Mouse (Mus musculus): ENCODE measurements at regions not wholly inside any gene's neighbourhood (a gene's known extent, or its start where the extent isn't known, plus 50 kb on each side); places are given as distances from the start of the nearest gene placed in this dataset.

DNA sequence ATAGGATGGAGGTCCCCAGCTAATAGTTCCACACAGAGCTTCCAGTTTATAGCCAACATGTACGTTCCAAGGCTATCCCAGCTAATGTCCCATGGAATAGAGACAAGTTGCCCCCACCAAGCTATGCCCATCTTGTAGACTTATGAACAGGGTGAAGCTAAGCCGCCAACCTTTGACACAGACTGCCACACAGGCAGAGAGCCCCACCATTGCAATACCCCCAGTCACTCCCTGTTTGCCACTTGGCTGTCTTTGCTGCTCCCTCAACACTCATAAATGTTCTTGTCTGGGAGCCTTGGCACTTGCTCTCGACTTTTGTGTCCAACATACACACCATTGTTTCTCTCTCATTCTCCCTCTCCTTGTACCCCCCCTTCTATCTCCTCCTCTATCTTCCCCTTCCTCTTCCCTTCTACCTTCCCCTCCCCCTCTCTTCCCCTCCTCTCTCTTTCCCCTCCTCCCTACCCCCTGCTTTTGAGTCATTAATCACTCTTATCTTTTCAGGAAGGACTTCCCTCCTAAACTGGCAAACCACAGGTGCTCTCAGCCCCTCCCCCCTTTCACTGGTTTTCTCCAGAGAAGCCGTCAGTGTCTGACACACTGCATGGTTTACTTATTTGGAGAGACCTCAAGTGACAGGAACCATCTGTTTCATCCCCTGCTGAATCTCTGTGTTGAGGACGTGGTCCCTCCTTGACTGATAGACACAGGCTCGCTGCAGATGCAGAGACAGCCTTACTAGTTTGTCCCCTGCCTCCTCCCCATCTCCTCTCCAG, 148.2 kb downstream of the Kdr start:
- DNase-seq (ENCODE audit: low read depth, low spot score): no peak

GRCm38 (mm10) chr5:75828332-75828731, 149.9 kb downstream of the Kdr start:
- no peak for DNase-seq (ENCODE audit: low read depth, low spot score)

DNA sequence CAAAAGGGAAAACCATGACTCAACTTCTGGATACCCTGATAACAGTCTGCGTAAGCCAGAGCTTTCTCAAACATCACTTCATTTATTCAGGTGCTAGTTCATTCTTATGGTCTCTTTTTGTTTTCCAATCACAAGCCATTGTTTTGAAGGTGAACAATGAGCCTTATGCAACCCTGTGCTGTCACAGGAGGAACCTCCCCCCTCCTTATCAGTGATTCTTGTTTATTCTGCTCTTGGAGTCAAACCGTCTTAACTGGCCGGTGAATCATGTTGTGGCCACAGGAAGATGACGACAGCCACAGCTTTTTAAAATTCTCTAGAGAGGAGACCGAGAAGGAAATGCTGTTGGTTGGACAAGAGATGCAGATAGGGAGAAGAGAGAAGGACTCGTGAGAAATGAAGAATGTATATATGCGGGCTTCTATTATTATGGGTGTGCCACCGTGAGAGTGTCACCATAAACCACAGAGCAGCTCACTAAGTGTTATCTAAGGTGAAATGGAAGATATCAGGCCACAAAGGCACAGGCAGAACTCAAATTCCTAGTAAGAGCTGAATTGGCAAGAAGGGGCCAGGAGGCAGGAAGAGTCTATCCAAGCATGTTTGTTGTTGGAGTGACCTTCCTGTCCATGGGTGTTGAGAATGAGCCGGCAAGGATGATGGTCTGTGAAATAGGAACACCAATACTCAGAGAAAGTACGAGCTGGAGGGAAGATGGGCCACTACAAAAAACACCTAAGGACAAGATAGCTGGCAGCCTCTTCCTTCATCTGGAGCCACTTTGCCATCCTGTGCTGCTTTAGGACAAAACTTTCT, 151.8 kb downstream of the Kdr start:
- DNase-seq (ENCODE audit: low read depth, low spot score): no peak

DNA sequence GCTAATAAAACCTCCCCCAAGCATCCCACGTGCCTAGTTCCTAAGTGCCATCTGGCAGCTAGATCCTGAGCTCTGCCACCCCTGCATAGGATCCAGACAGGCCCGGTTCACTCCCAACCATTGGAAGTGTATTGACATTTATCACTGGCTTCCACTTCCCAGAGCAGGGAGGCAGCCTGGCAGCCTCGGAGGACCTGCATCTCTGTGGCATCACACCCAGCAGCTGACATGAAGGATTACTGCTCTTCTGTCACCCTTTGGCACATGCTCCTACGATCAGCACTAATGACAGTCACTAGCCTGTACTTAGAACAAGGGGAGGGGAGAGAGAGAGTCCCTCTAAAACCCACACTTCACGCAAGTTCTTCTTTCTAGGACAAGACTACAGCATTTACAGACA, 152.7 kb downstream of the Kdr start:
- DNase-seq (ENCODE audit: low read depth, low spot score): no peak

DNA sequence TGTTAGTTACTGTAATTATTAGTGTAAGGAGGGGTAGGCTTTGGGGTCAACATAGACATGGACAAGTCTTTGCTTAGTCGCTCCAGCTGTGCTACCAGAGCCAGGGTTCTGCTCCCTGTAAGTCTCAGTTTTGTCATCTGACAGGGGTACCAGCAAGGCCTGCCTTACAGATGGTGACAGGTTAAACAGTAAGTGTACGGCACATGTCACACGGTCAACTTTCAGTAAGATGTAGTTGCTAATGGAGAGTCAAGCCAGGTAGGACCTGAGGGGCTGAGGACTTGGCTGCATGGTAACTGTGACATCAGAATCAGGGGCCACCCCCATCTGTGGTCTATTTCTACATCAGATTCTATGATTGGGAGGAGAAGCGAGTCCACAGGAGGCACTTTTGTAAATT, 153.6 kb downstream of the Kdr start:
- DNase-seq (ENCODE audit: low read depth, low spot score): no peak

GRCm38 (mm10) chr5:75823646-75824045, 154.6 kb downstream of the Kdr start:
- DNase-seq (ENCODE audit: low read depth, low spot score): no peak

DNA sequence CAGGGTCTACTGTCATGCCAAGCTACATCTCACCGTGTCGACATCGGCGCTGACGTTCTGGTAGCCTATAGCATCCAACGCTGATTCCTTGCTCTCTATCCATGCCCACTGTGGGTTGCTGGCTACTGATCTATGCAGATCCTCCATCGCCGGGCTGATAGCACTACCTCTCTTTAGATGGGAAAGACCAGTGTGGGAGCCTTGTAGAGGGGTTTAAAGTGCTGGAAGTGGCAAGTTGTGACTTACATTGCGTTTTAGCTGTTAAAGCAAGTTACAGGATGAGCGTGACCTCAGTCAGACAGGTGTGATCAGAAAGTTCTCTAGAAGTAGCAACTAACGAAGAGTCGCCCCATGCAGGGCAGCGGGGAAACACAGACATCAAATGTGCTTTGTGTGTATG, 160.9 kb downstream of the Kdr start:
- no peak for DNase-seq (ENCODE audit: low read depth, low spot score)

GRCm38 (mm10) chr5:75814393-75814984, 163.8 kb downstream of the Kdr start:
- DNase-seq (ENCODE audit: low read depth, low spot score): no peak

GRCm38 (mm10) chr5:75812686-75813085, 165.6 kb downstream of the Kdr start:
- no peak for DNase-seq (ENCODE audit: low read depth, low spot score)

DNA sequence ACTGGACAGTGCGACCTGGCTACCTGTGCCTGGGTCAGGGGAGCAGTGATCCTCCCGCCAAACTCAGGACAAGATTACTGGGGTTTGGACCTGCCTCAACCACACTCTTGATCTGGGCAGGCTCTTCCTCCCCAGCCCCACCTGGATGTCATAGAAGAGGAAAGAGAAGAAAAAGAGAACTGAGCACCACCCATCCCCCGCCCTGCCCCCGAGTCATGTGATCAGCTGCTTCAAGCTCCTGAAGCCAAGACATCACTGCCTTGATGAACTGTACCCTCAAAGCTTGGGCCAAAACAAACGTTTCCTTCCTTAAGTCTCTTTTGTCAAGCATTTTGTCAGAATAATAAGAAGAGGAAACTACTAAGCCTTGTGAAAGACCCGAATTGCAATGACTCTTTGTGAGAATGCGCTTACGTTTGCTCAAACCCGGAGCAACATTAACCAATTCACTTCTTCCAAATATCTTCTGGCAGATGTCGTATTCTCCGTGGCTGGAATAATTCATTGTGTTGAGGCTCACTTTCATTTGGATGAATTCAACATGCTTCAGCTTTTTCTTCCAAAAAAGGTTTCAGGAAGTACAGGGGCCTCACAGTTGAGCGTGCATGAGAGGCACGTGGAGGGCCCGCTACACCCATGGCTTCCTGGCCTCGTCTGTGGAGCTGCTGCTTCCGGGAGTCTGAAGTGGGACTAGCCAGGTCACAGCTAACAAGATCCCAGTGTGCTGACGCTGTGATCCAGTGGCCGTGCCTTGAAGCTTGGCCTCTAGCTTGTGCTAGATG, 169.5 kb downstream of the Kdr start:
- DNase-seq (ENCODE audit: low read depth, low spot score): no peak

DNA sequence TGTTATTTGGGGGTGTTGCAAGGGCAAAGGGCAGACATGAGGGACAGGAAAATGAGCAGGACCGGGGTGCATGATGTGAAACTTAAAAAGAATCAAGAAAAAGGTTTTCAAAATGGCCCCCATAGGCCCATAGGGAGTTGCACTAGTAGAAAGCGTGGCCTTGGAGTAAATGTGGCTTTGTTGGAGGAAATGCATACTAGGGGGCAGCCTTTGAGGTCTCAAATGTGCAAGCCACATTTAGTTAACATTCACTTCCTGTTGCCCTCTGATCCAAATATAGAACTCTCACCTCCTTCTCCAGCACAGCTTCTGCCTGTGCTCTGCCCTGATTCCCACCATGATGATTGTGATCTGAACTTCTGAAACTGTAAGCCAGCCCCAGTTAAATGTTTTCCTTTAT, 173.2 kb downstream of the Kdr start:
- no peak for DNase-seq (ENCODE audit: low read depth, low spot score)

GRCm38 (mm10) chr5:75804340-75804739, 173.9 kb downstream of the Kdr start:
- no peak for DNase-seq (ENCODE audit: low read depth, low spot score)

GRCm38 (mm10) chr5:75803012-75803411, 175.2 kb downstream of the Kdr start:
- no peak for DNase-seq (ENCODE audit: low read depth, low spot score)

DNA sequence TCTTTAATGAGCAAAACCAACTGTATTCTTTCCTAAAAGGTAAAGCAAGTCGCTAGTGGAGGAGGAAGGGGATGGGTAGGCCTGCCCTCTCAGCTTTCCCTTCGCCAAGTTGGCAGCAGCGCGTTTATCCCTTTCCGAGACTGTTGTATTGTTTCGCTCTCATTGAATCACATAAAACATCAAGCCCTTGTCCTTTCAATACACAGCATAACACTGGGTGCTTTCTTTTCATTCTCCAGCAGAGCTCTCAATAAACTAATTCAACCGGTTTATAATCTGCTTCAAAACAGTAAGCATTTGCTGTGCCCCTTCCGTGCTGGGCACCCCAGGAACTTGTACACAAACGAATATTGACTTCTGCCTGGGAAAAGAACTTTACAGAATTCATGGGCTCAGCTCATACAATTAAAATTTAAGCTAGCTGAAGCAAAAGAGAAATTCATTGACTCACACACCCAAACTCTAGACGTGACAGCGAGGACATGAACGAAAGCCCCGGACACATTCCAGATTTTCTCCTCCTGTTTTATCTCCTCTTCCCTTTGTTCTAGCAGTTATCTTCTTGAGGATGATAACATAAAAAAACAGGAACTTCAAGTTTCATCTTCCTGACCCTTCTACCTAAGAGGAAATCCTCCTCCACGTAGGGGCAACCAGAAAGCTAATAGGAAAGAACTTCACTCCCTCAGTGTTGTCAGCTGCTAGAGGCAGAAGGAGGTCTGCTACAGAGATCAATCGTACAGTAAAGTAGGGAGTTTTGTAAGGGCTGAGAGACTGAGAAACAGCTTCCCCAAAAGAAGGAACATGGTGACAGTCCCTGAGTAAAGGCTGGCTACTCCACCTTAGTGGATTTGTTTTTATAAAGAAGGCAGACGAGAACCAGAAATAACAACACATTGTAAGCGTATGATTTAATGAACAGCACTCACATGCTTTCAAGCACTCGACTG, 177.9 kb downstream of the Kdr start:
- DNase-seq (ENCODE audit: low read depth, low spot score): no peak

DNA sequence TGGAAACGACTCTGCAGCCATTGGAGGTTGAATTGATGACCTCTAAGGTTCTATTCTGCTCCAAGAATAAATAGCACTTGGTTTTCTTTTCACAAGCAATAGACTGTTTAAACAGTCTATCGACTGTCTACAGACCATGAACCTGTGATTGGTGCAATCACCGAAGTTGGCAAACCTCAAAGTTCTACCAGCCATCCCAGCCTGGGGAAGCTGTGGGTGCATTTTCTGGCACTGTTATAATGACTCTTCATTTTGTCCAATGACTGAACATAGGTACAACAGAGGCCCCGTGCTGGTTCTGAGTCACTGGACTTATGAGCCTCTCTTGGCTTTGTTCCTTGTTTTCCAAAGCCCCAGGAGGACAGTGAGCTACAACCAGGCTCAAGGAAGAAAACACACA, 178.6 kb downstream of the Kdr start:
- DNase-seq (ENCODE audit: low read depth, low spot score): no peak

DNA sequence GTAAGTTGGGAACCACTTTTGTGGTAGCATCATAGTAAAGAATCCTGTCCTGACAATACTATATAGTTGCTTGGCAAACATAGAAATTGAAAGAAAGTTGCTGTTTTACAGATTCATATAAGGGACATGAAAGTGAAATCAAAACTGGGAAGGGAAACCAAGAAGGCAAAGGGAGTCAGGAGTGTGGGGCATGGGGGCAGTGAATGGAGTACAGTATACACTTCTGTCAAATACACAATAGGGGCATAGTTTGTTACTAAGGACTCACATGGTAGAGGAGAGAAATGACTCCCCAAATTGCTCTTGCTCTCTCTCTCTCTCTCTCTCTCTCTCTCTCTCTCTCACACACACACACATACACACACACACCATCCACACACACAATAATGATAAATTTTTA, 185.1 kb downstream of the Kdr start:
- DNase-seq (ENCODE audit: low read depth, low spot score): no peak

DNA sequence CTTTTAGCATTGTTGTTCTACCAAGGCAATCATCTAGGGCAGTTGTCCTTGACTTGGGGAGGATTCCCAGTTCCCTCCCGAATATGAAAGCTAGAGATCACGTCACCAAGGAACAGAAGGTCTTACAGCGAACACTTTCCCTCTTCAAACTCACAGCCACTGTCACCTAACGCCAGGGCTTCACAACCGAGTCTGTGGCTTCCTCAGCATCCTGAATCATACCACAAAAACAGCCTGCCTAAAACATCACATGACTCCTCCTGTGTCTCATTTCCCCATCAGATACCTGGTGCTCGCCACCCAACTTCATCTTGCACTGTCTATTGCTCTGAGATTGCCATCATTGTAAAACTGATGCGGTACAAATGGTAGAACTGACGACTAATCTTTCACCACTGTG, 186.5 kb downstream of the Kdr start:
- DNase-seq (ENCODE audit: low read depth, low spot score): no peak

DNA sequence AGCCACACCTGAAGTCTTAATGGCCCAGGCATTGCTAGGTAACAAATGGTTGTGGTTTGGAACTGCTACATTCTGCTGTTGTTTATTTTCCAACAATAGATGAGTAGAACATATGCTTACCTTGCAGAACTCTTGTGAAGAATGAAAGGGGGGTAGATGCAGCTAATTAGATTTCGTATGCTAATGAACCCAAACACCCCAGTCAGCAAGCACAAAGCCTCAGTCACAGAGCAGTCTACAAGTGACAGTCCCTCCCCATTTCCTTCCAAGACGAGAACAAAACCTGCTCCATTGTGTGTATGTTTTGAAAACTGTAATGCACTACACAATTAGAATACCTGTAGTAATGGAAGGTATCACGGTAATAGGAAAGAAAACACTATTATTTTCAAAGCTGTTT, 190.2 kb downstream of the Kdr start:
- DNase-seq (ENCODE audit: low read depth, low spot score): no peak

DNA sequence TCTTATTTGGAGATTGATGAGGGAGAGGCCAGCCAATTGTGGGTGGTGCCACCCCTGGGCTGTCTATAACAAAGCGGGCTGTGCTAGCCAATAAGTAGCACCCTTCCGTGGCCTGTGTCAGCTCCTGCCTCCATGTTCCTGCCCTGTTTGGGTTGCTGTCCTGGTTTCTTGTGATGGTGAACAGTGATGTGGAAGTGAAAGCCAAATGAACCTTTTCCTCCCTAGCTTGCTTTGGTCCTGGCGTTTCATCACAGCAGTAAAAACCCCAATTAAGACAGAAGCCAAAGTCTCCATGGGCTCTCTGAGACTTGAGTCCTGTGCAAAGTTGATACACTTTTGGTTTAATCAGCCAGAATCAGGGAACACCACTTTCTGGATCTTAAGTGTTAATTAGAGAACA, 192.1 kb downstream of the Kdr start:
- no peak for DNase-seq (ENCODE audit: low read depth, low spot score)

DNA sequence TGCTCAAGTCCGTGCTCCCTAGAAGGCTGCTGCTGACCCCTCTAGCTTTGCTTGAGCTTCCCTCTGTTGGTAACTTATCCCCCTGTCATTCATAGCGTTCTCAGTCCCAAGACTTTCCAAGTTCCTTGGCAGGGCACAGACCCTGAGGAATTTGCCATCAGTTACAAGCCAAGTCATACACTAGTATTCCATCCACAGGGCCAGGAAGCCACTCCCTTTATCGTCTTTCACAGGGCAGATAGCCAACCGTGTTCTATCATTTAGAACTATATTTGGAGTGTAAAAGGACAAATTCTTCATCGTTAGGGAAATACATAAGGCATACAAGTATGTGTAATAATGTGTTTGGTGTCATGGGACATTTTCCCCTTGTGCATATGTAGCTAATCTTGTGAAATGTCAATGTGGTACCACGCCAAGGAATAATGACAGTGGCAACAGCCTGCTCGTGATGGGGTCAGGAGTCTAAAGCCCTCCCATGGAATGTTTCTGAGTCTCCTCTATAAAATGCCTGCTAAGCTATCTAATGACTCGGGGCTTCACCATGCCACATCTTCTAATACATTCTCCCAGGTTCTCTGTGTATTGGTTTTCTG, 193.2 kb downstream of the Kdr start:
- DNase-seq (ENCODE audit: low read depth, low spot score): no peak
